Mouse (Mus musculus) activated CD4-positive, CD25-positive, alpha-beta regulatory T cell (primary cell): ENCODE measurements around the gene Golt1b. TPM values are rescaled to one million over a fixed set of nuclear protein-coding genes. Genes with fewer than 3 reads are reported as not detected.

Experiments
- polyA plus RNA-seq, 2 experiments: library from polyadenylated mRNA; unstranded; fragments of 100-300 nt; shearing (Covaris generic); gene quantifications; one replicate each; pipeline ENCODE4 v1.2.1; 2017

Gene Golt1b
- polyA plus RNA-seq, result 10 to 100 TPM; 23.4 to 25.7 TPM

DNA sequence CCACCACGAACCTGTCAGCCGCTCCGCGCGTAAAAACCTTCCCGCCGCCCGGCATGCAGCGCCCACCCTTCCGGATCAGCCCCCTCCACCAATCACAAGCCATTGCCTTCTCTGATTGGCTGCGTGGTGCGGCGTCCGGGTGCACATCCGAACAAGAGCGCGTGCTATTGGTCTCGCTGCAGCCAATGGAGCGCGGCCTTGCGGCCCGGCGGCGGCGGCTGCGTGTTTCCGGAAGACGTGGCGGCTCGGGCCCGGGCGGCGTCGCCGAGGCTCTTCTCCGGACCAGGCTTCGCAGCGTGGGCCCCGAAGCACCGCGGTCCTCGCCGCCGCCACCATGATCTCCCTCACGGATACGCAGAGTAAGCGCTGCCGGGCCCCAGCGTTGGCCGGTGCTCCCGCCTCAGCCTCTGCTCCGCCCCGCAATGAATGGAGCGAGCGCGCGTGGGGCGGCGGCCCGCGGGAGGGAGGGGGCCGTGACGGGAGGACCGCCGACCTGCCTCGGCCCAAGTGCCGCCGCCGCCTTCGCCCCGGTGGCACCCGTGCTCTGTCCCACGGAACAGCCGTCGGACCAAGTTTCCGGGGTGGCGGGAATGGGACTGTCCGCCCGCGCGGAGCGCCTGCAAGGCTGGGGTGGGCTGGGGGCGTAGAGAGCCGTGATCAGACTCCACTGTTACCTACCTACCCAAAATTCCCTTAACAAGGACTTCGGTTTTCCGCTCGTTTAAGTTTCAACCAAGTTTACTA lies at the start of gene Golt1b, which contains the start of gene Recql:
Gene Golt1b, plus strand, starts transcription at position 211 of the 744 bp plus-strand sequence.
Gene Recql, minus strand, starts transcription at position 77 of the 744 bp plus-strand sequence.

DNA sequence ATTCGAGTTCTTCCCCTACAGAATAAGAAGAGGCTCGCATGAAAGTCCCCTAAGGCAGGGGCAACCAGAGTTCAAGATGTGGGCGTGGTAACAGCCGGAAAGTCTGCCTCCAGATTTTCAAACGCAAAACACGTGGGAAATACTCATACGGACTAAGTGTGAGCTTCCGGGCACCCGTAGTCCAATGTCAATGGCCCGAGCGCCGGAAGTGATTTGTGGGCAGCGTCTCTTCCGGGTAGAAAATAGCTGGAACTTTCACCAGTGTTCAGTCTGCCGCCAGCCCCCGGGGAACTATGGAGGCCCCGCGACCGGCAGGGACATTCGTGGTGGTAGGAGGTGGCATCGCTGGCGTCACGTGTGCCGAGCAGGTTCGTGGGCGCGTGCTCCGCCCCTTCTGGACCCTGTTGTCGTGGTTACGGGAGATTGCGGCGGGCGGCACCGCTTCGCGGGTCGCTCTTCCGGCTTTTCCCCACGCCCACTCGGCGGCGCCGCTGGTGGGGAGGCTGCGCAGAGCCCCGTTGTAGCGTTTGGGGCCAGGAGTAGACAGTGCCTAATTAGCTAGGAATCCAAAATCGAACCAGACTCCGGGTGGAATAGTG lies 41.5 kb upstream of the Golt1b start, which contains the start of gene Pyroxd1:
Gene Pyroxd1, plus strand, starts transcription at position 215 of the 599 bp plus-strand sequence.

DNA sequence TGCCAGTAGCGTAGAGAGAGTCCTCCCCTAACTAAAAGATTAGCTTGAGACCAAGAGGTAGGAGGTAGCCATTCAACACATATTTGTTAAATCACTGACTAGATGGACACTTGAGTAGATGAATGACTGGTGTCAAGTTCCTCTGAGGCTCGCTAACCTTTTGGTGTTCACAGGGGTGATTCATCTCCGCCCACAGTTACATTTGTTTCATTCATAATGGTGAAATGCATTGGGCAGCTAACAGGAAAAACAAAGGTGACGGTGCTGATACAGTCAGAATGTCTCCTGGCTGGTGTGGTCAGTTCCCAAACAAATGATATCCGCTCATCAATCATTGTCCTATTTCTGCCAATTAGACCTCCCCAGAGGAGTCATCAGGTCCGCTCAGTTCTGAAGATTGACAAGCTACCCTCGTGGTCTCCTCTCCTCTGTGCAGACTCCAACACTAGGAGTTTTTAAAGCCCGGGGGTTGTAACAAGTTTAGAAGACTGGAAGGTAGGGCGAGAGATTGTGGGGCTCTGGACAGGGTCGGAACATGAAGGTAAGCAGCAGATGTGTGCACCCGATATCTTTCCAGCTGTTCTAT lies 26.0 kb downstream of the Golt1b start, which contains the start of gene Spx:
Gene Spx, plus strand, starts transcription at position 536 of the 586 bp plus-strand sequence.

Other genes with a start within 250 kb of the Golt1b start
- gene Slco1a6, start 178.7 kb upstream of the Golt1b start, polyA plus RNA-seq, result under 1 TPM; 0.87 to 0.95 TPM
- under 1 TPM in 1 of 2 experiments, not detected in 1; 0.22 TPM for gene Iapp, start 88.8 kb upstream of the Golt1b start, polyA plus RNA-seq
- under 1 TPM in 1 of 2 experiments, not detected in 1; 0.18 TPM for gene Slco1a5, start 64.2 kb upstream of the Golt1b start, polyA plus RNA-seq
- 10 to 100 TPM; 16.0 to 24.1 TPM for gene Pyroxd1, start 41.6 kb upstream of the Golt1b start, polyA plus RNA-seq
- gene Recql, start 134 bp upstream of the Golt1b start, polyA plus RNA-seq, result 10 to 100 TPM; 35.7 to 45.2 TPM
- under 1 TPM; 0.26 to 0.32 TPM for gene Spx, start 26.2 kb downstream of the Golt1b start, polyA plus RNA-seq
- gene Gys2, start 85.9 kb downstream of the Golt1b start, polyA plus RNA-seq, result under 1 TPM in 1 of 2 experiments, not detected in 1; 0.09 TPM
- gene Ldhb, start 120.7 kb downstream of the Golt1b start, polyA plus RNA-seq, result 100 to 1,000 TPM in 1 of 2 experiments, 10 to 100 TPM in 1; 66.8 to 172 TPM
- under 1 TPM; 0.10 TPM for gene Kcnj8, start 184.4 kb downstream of the Golt1b start, polyA plus RNA-seq